Mouse (Mus musculus) lung, embryonic 14.5 days (tissue): ENCODE measurements around the gene Rbm14. TPM values are rescaled to one million over a fixed set of nuclear protein-coding genes. Genes with fewer than 3 reads are reported as not detected.
"Not testable (repeated sequence)": the region's sequence is repeated elsewhere in the genome, so short reads cannot be mapped to it uniquely, and the experiment has no call there.

ENCODE experiments used
- ATAC-seq: fragments of 200-750 bp; cut with Nextera tagmentation; 2 replicates; pipeline ENCODE4 v1.8.0; 2017; ENCODE audit warnings: mild to moderate bottlenecking, moderate TSS enrichment, moderate library complexity; ENCODE audit not compliant: insufficient read depth
- DNase-seq: peaks from one replicate; pipeline ENCODE4 v3.0.0-alpha.2; 2015
- H3K27ac ChIP-seq: fragments of 300-500 bp; sonication (generic); 2 replicates; pipeline ENCODE4 v1.5.1; 2014; ENCODE audit warnings: low read depth, mild to moderate bottlenecking, moderate library complexity
- H3K27me3 ChIP-seq: fragments of 300-500 bp; sonication (generic); 2 replicates; pipeline ENCODE4 v1.6.1; 2014; ENCODE audit warnings: low read length, control low read depth; ENCODE audit not compliant: insufficient read depth
- H3K36me3 ChIP-seq: fragments of 300-500 bp; sonication (generic); 2 replicates; pipeline ENCODE4 v1.6.1; 2014; ENCODE audit warnings: control low read depth; ENCODE audit not compliant: insufficient read depth
- H3K4me1 ChIP-seq: fragments of 300-500 bp; sonication (generic); 2 replicates; pipeline ENCODE4 v1.6.1; 2014; ENCODE audit warnings: antibody characterized with exemption, control low read depth; ENCODE audit not compliant: insufficient read depth
- H3K4me2 ChIP-seq: fragments of 300-500 bp; sonication (generic); 2 replicates; pipeline ENCODE4 v1.6.1; 2014; ENCODE audit warnings: mild to moderate bottlenecking
- H3K4me3 ChIP-seq: fragments of 300-500 bp; sonication (generic); 2 replicates; pipeline ENCODE4 v1.5.1; 2014; ENCODE audit warnings: low read depth, low read length
- H3K9ac ChIP-seq: fragments of 300-500 bp; sonication (generic); 2 replicates; pipeline ENCODE4 v1.6.1; 2014
- H3K9me3 ChIP-seq: fragments of 300-500 bp; sonication (generic); 2 replicates; pipeline ENCODE4 v1.6.1; 2016; ENCODE audit warnings: low read depth, low read length, control low read depth
- CTCF ChIP-seq: IDR thresholded peaks from 2 replicates; pipeline ENCODE4 v1.5.1; 2016; ENCODE audit warnings: antibody characterized with exemption, low read depth
- WGBS: fragments of 180-500 bp; shearing (Covaris S2); extraction: QIAGEN DNeasy Blood & Tissue Kit; methylation state at CpG from one replicate; pipeline ENCODE4 v1.1.7; 2014; 5-methylcytosine and 5-hydroxymethylcytosine counted together
- polyA plus RNA-seq: library from polyadenylated mRNA; unstranded; fragments of >200 nt; fragmentation: Nextera tagmentation; extraction: Ambion mirVana; gene quantifications from 2 replicates; pipeline ENCODE4 v1.2.1, GENCODE M21; 2014

Rbm14 gene
- polyA plus RNA-seq, 1 experiment from 2014 or later = 101 TPM

GRCm38 (mm10) chr19:4813015-4813414 lies 1.6 kb upstream of the Rbm14 start:
- Histone ChIP-seq H3K27ac (no peak overlapping the region), H3K9me3 (no peaks in the 10 kb centered on the region), H3K4me1 (peaks cover 14% of the 10 kb centered on the region; the same call in 1 of the 2 replicates), H3K27me3 (no peaks in the 10 kb centered on the region), H3K4me2 (no peak overlapping the region), H3K4me3 (no peak overlapping the region), H3K36me3 (no peaks in the 10 kb centered on the region), H3K9ac (no peak overlapping the region)
- ATAC-seq (no peak), DNase-seq (peak; percentile 53)
- WGBS = 75% methylated on average over 6 of the region's 6 CpGs
- TF ChIP-seq CTCF = peak; percentile 37; the same call in 1 of the 2 replicates

- Histone ChIP-seq H3K4me2 (peak overlapping the region; percentile 60), H3K4me1 (peaks cover 15% of the 10 kb centered on the region; the same call in 1 of the 2 replicates), H3K4me3 (peak overlapping the region; percentile 89), H3K9ac (peak overlapping the region; percentile 69), H3K27ac (peak overlapping the region; percentile 87)
- 76% methylated on average over 8 of the region's 8 CpGs for WGBS
- not testable (repeated sequence) for H3K36me3 ChIP-seq, H3K9me3 ChIP-seq, ATAC-seq, H3K27me3 ChIP-seq
- TF ChIP-seq CTCF = 0 out of 2 replicates have a peak, but pooled peaks have one; percentile 10
- DNase-seq = peak; percentile 39
Observed at GRCm38 (mm10) chr19:4812334-4812949, 1.0 kb upstream of the Rbm14 start.

- Histone ChIP-seq H3K9me3 (no peaks in the 10 kb centered on the region), H3K9ac (peak overlapping the region; percentile 69), H3K4me3 (peak overlapping the region; percentile 89), H3K27me3 (no peaks in the 10 kb centered on the region), H3K36me3 (no peaks in the 10 kb centered on the region), H3K27ac (peak overlapping the region; percentile 87), H3K4me2 (peak overlapping the region; percentile 60), H3K4me1 (peaks cover 15% of the 10 kb centered on the region; the same call in 1 of the 2 replicates)
- DNase-seq (no peak), ATAC-seq (peak; percentile 44)
- 2% methylated on average over 12 of the region's 12 CpGs for WGBS
- TF ChIP-seq CTCF = no peak
Observed at GRCm38 (mm10) chr19:4811909-4812242, 442 bp upstream of the Rbm14 start.

GRCm38 (mm10) chr19:4810746-4811062 lies 730 bp downstream of the Rbm14 start:
- H3K27ac ChIP-seq = peak overlapping the region; percentile 97
- DNase-seq = no peak
- H3K4me1 ChIP-seq = peaks cover 15% of the 10 kb centered on the region; the same call in 1 of the 2 replicates
- no peak for ATAC-seq
- H3K9me3 ChIP-seq = no peaks in the 10 kb centered on the region
- H3K27me3 ChIP-seq = no peaks in the 10 kb centered on the region
- H3K9ac ChIP-seq = peak overlapping the region; percentile 69
- H3K4me2 ChIP-seq = peak overlapping the region; percentile 97
- H3K4me3 ChIP-seq = peak overlapping the region; percentile 89
- no peak for TF ChIP-seq CTCF
- under 1% methylated on average over 17 of the region's 17 CpGs for WGBS
- no peaks in the 10 kb centered on the region for H3K36me3 ChIP-seq

GRCm38 (mm10) chr19:4810309-4810708 lies 1.1 kb downstream of the Rbm14 start:
- Histone ChIP-seq H3K27ac (no peak overlapping the region; the same call in 1 of the 2 replicates), H3K4me1 (peaks cover 15% of the 10 kb centered on the region; the same call in 1 of the 2 replicates), H3K27me3 (no peaks in the 10 kb centered on the region), H3K4me3 (peak overlapping the region; percentile 89), H3K9ac (peak overlapping the region; percentile 69), H3K9me3 (no peaks in the 10 kb centered on the region), H3K4me2 (peak overlapping the region; percentile 97), H3K36me3 (no peaks in the 10 kb centered on the region)
- ATAC-seq = no peak
- TF ChIP-seq CTCF = no peak
- WGBS = 1% methylated on average over 14 of the region's 14 CpGs
- DNase-seq = no peak

GRCm38 (mm10) chr19:4803283-4803682 lies 8.2 kb downstream of the Rbm14 start:
- WGBS = 84% methylated on average over 10 of the region's 10 CpGs
- H3K4me1 ChIP-seq = peaks cover 4% of the 10 kb centered on the region
- no peaks in the 10 kb centered on the region for H3K9me3 ChIP-seq
- ATAC-seq (no peak), DNase-seq (no peak)
- H3K27me3 ChIP-seq = no peaks in the 10 kb centered on the region
- H3K4me3 ChIP-seq = no peak overlapping the region
- H3K36me3 ChIP-seq = peaks cover 56% of the 10 kb centered on the region
- no peak overlapping the region for H3K9ac ChIP-seq
- no peak overlapping the region for H3K27ac ChIP-seq
- TF ChIP-seq CTCF = no peak
- H3K4me2 ChIP-seq = no peak overlapping the region

- H3K9me3 ChIP-seq = no peaks in the 10 kb centered on the region
- peaks cover 61% of the 10 kb centered on the region for H3K36me3 ChIP-seq
- H3K4me2 ChIP-seq = no peak overlapping the region
- 95% methylated on average over 7 of the region's 7 CpGs for WGBS
- DNase-seq (no peak), ATAC-seq (no peak)
- H3K4me1 ChIP-seq = no peaks in the 10 kb centered on the region; the same call in 1 of the 2 replicates
- H3K4me3 ChIP-seq = no peak overlapping the region
- H3K9ac ChIP-seq = no peak overlapping the region
- no peak overlapping the region for H3K27ac ChIP-seq
- H3K27me3 ChIP-seq = no peaks in the 10 kb centered on the region
- no peak for TF ChIP-seq CTCF
Observed at GRCm38 (mm10) chr19:4802691-4803091, 8.7 kb downstream of the Rbm14 start.
